Mouse (Mus musculus): ENCODE measurements at regions not wholly inside any gene's neighbourhood (a gene's known extent, or its start where the extent isn't known, plus 50 kb on each side); places are given as distances from the start of the nearest gene placed in this dataset.

GRCm38 (mm10) chr14:80138991-80139791 is 155.3 kb downstream of the Olfm4 start:
- TF ChIP-seq CTCF (IDR thresholded peaks at IDR 0.05; ENCODE audit: low read depth, low read length) (no peak), GATA2 (IDR thresholded peaks at IDR 0.05; ENCODE audit: borderline replicate concordance, low read depth, low read length) (no peak), GATA1 (IDR thresholded peaks at IDR 0.05; ENCODE audit: borderline replicate concordance, low read length) (no peak), TAL1 (conservative IDR thresholded peaks at IDR 0.05; ENCODE audit: low read depth, low read length) (no peak)
